Mouse (Mus musculus): ENCODE results near the gene Vav3. TPM values are rescaled to one million over a fixed set of nuclear protein-coding genes. Genes with fewer than 3 reads are reported as not detected.
"Not testable (repeated sequence)": the region's sequence is repeated elsewhere in the genome, so short reads cannot be mapped to it uniquely, and the experiment has no call there.

Gene Vav3
- polyA plus RNA-seq, 1 experiment from 2014 or later, result 25.6 TPM

DNA sequence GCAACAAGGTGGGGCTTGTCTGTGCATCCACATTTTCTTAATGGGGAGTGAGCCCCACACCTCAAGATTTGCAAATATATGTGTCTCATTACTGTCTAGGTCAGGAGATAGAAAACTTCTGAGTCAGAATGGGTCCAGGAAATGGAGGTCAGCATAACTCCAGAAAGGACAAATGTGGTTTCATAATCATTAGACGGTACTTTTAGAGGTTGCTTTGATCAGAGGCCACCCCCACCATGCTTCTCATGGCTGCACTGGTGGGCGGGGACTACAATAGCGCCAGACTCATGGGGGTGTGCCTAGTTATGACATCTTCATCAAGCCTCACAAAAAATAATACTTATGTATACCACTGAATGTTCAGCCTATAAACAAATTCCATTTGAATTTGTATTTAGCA lies 103.6 kb downstream of the Vav3 start:
- no peak for ATAC-seq (ENCODE audit: low FRiP score)

DNA sequence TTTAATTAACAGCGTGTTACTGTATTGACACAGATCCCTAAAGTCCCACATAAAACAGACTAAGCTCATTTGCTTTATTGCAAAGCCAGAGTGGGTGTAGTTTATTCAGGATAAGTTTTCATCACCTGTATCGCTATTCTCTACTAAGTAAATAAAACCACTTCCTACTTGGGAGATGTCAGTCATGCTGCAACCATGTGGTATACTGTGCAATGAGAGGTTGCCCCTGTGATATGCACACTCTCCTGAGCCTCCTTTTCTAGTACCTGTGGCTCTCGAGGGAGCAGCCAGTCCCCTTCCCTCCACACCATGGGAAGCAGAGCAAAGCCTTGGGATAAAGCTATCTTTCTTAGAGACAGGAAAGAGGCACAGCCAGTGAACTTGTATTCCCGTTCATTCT lies 106.5 kb downstream of the Vav3 start:
- no peak for DNase-seq (ENCODE audit: low spot score)
- H3K9me3 ChIP-seq (ENCODE audit: control insufficient read depth, low read length), result no peaks in the 10 kb centered on the region
- H3K27me3 ChIP-seq (ENCODE audit: control insufficient read depth, insufficient read depth, low read length), result no peaks in the 10 kb centered on the region
- H3K9ac ChIP-seq (ENCODE audit: low read depth, low read length), result no peak overlapping the region
- H3K36me3 ChIP-seq (ENCODE audit: control insufficient read depth, insufficient read depth, low read length), result no peaks in the 10 kb centered on the region
- WGBS, result 75% methylated on average over 4 of the region's 4 CpGs
- H3K4me3 ChIP-seq (ENCODE audit: low read depth, low read length), result no peak overlapping the region
- no peak overlapping the region for H3K4me2 ChIP-seq (replicated peaks; ENCODE audit: low read depth, low read length)
- no peak overlapping the region for H3K27ac ChIP-seq (ENCODE audit: low read depth, low read length)
- no peak for ATAC-seq (ENCODE audit: low FRiP score)
- no peaks in the 10 kb centered on the region for H3K4me1 ChIP-seq (replicated peaks; ENCODE audit: control insufficient read depth, insufficient read depth, low read length)

More for the DNA sequence above, 103.6 kb downstream of the Vav3 start:
- Histone ChIP-seq H3K27ac (ENCODE audit: low read depth, low read length) (no peak overlapping the region), H3K4me2 (replicated peaks; ENCODE audit: low read depth, low read length) (no peak overlapping the region), H3K9me3 (ENCODE audit: control insufficient read depth, low read length) (no peaks in the 10 kb centered on the region), H3K27me3 (ENCODE audit: control insufficient read depth, insufficient read depth, low read length) (no peaks in the 10 kb centered on the region), H3K4me3 (ENCODE audit: low read depth, low read length) (no peak overlapping the region), H3K36me3 (ENCODE audit: control insufficient read depth, insufficient read depth, low read length) (no peaks in the 10 kb centered on the region), H3K4me1 (replicated peaks; ENCODE audit: control insufficient read depth, insufficient read depth, low read length) (no peaks in the 10 kb centered on the region), H3K9ac (ENCODE audit: low read depth, low read length) (no peak overlapping the region)
- WGBS, result 92% methylated on average over 3 of the region's 3 CpGs
- no peak for DNase-seq (ENCODE audit: low spot score)

DNA sequence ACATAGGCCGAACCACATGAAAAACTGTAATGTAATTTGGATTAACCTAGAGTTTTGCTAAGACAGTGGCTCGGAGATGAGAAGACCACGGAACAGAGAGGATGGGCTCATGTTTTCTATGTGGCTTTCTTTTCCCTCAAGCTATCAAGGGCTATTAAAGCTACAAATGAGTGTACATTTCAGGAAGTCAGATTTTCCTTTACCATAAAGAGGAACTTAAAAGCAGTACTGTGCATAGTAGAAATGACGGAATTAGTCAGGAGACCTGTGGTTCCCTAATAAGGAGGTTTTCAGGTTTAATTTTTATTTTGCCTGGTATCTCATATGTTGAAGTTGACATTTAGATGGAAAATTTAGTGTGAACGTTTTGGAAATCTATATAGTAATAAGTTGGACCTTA lies 107.8 kb downstream of the Vav3 start:
- not testable (repeated sequence) for H3K27me3 ChIP-seq (ENCODE audit: control insufficient read depth, insufficient read depth, low read length); H3K36me3 ChIP-seq (ENCODE audit: control insufficient read depth, insufficient read depth, low read length); DNase-seq (ENCODE audit: low spot score); H3K4me2 ChIP-seq (replicated peaks; ENCODE audit: low read depth, low read length); H3K4me1 ChIP-seq (replicated peaks; ENCODE audit: control insufficient read depth, insufficient read depth, low read length); ATAC-seq (ENCODE audit: low FRiP score); H3K9me3 ChIP-seq (ENCODE audit: control insufficient read depth, low read length); H3K9ac ChIP-seq (ENCODE audit: low read depth, low read length); H3K4me3 ChIP-seq (ENCODE audit: low read depth, low read length); H3K27ac ChIP-seq (ENCODE audit: low read depth, low read length)
- 86% methylated on average over 5 of the region's 5 CpGs for WGBS

DNA sequence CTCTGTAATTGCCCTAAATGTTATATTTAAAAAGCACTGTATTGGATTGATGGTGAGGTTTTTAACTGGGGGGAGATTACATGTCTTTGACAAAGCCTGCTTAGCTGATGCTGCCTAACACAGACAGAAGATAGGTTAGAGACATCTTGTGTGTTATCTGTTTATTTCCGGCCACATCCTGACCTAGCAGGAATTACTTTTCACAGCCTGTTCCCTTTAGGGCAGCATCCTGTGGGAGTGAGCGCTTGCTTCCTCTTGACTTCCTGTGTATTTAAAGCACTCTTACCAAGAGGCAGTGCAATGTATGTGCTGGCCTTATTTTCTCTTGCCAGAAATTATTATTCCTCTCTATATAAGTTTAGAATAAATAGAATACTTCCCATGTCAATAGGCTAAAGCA lies 111.5 kb downstream of the Vav3 start:
- Histone ChIP-seq H3K9ac (ENCODE audit: low read depth, low read length) (no peak overlapping the region), H3K4me2 (replicated peaks; ENCODE audit: low read depth, low read length) (no peak overlapping the region), H3K4me1 (replicated peaks; ENCODE audit: control insufficient read depth, insufficient read depth, low read length) (no peaks in the 10 kb centered on the region), H3K9me3 (ENCODE audit: control insufficient read depth, low read length) (no peaks in the 10 kb centered on the region), H3K4me3 (ENCODE audit: low read depth, low read length) (no peak overlapping the region), H3K27ac (ENCODE audit: low read depth, low read length) (no peak overlapping the region), H3K36me3 (ENCODE audit: control insufficient read depth, insufficient read depth, low read length) (no peaks in the 10 kb centered on the region), H3K27me3 (ENCODE audit: control insufficient read depth, insufficient read depth, low read length) (no peaks in the 10 kb centered on the region)
- ATAC-seq (ENCODE audit: low FRiP score) (no peak), DNase-seq (ENCODE audit: low spot score) (no peak)
- WGBS, result 86% methylated on average over 2 of the region's 2 CpGs

DNA sequence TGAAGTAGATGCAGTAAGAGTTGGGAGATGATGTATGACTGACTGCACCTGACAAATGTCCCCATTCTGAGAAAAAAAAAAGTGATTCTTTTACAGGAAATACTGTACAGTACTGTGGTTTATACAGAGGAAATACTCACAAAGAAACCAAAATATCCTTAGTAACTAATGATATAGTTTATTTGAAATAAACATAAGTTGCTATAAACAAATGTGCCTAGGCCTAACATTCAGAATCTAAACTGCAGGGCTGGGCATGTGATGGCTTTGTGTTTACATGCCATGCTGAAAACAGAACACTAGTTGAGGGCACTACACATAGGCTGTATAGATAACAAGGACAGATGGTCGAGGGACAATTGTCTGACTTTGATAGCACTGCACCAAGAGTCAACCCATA lies 114.2 kb downstream of the Vav3 start:
- Histone ChIP-seq H3K9ac (ENCODE audit: low read depth, low read length) (no peak overlapping the region), H3K9me3 (ENCODE audit: control insufficient read depth, low read length) (no peaks in the 10 kb centered on the region), H3K4me2 (replicated peaks; ENCODE audit: low read depth, low read length) (no peak overlapping the region), H3K27ac (ENCODE audit: low read depth, low read length) (no peak overlapping the region), H3K36me3 (ENCODE audit: control insufficient read depth, insufficient read depth, low read length) (no peaks in the 10 kb centered on the region), H3K4me3 (ENCODE audit: low read depth, low read length) (no peak overlapping the region), H3K27me3 (ENCODE audit: control insufficient read depth, insufficient read depth, low read length) (no peaks in the 10 kb centered on the region), H3K4me1 (replicated peaks; ENCODE audit: control insufficient read depth, insufficient read depth, low read length) (no peaks in the 10 kb centered on the region)
- no peak for DNase-seq (ENCODE audit: low spot score)
- WGBS, result 81% methylated on average over 1 of the region's 1 CpGs
- ATAC-seq (ENCODE audit: low FRiP score), result no peak

DNA sequence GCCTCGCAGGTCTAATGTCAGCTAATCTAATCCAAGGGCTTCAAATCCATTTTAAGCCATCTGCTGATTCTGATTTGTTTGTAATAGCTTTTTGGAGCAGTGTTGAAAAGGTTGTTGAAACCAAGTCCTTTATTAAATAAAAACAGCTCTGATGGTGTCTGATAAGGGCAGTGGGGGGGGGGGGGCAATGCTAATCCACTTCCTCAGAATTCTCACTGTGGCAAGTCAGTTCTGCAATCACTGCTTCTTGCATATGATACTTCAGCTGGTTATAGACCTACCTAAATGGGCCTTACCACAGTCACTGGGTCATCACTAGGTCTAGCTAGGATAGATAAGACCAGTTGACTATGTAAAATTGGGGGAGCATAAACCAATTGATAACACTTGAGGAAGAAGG lies 115.9 kb downstream of the Vav3 start:
- H3K27me3 ChIP-seq (ENCODE audit: control insufficient read depth, insufficient read depth, low read length), result no peaks in the 10 kb centered on the region
- 89% methylated on average over 1 of the region's 1 CpGs for WGBS
- no peak overlapping the region for H3K4me3 ChIP-seq (ENCODE audit: low read depth, low read length)
- no peaks in the 10 kb centered on the region for H3K36me3 ChIP-seq (ENCODE audit: control insufficient read depth, insufficient read depth, low read length)
- no peak overlapping the region for H3K4me2 ChIP-seq (replicated peaks; ENCODE audit: low read depth, low read length)
- no peak for DNase-seq (ENCODE audit: low spot score)
- no peaks in the 10 kb centered on the region for H3K9me3 ChIP-seq (ENCODE audit: control insufficient read depth, low read length)
- no peaks in the 10 kb centered on the region for H3K4me1 ChIP-seq (replicated peaks; ENCODE audit: control insufficient read depth, insufficient read depth, low read length)
- no peak overlapping the region for H3K9ac ChIP-seq (ENCODE audit: low read depth, low read length)
- no peak overlapping the region for H3K27ac ChIP-seq (ENCODE audit: low read depth, low read length)
- ATAC-seq (ENCODE audit: low FRiP score), result no peak

DNA sequence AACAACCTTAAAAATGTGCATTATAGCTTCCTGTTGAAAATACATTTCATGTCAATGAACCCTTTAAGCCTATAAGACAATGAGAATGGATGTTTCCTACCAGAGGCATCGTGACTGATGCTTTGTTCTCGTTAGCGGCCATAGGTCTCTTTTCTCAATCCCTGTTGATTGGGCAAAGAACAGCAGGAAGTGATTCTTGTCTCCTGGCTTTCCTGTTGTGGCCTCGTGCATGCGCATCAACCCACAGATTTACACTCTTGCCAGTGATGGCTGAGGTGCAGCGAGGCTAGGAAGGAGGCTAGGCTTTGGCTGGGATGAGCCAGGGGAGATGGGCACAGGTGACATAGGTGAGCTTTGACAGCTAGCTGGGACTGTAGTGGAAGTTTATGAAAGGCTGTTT lies 123.2 kb downstream of the Vav3 start:
- Histone ChIP-seq H3K4me2 (replicated peaks; ENCODE audit: low read depth, low read length) (no peak overlapping the region), H3K27me3 (ENCODE audit: control insufficient read depth, insufficient read depth, low read length) (no peaks in the 10 kb centered on the region), H3K9me3 (ENCODE audit: control insufficient read depth, low read length) (no peaks in the 10 kb centered on the region), H3K36me3 (ENCODE audit: control insufficient read depth, insufficient read depth, low read length) (no peaks in the 10 kb centered on the region), H3K4me1 (replicated peaks; ENCODE audit: control insufficient read depth, insufficient read depth, low read length) (no peaks in the 10 kb centered on the region), H3K27ac (ENCODE audit: low read depth, low read length) (no peak overlapping the region), H3K9ac (ENCODE audit: low read depth, low read length) (no peak overlapping the region), H3K4me3 (ENCODE audit: low read depth, low read length) (no peak overlapping the region)
- ATAC-seq (ENCODE audit: low FRiP score) (no peak), DNase-seq (ENCODE audit: low spot score) (no peak)
- WGBS, result 83% methylated on average over 6 of the region's 6 CpGs

DNA sequence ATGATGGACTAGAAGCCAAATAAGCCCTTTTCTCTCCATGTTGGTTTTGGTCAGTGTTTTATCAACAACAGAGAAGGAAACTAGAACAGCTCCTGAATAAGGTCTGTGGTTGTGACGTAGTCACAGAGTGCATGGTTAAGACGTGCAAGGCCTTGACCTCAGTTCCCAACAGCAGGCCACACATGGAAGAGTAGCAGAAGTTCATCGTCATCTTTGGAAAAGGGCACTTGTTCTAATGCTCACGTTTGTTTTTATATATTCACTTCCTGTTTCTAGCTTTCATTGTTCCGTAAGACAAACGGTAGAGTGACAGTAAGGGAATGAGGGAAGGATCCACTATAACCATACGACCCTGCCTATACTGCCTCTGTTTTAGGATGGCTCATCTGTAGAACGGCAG lies 124.1 kb downstream of the Vav3 start:
- 83% methylated on average over 8 of the region's 8 CpGs for WGBS
- no peak overlapping the region for H3K4me2 ChIP-seq (replicated peaks; ENCODE audit: low read depth, low read length)
- ATAC-seq (ENCODE audit: low FRiP score), result no peak
- no peaks in the 10 kb centered on the region for H3K27me3 ChIP-seq (ENCODE audit: control insufficient read depth, insufficient read depth, low read length)
- H3K4me3 ChIP-seq (ENCODE audit: low read depth, low read length), result no peak overlapping the region
- no peaks in the 10 kb centered on the region for H3K9me3 ChIP-seq (ENCODE audit: control insufficient read depth, low read length)
- H3K9ac ChIP-seq (ENCODE audit: low read depth, low read length), result no peak overlapping the region
- DNase-seq (ENCODE audit: low spot score), result no peak
- no peaks in the 10 kb centered on the region for H3K36me3 ChIP-seq (ENCODE audit: control insufficient read depth, insufficient read depth, low read length)
- no peak overlapping the region for H3K27ac ChIP-seq (ENCODE audit: low read depth, low read length)
- no peaks in the 10 kb centered on the region for H3K4me1 ChIP-seq (replicated peaks; ENCODE audit: control insufficient read depth, insufficient read depth, low read length)

DNA sequence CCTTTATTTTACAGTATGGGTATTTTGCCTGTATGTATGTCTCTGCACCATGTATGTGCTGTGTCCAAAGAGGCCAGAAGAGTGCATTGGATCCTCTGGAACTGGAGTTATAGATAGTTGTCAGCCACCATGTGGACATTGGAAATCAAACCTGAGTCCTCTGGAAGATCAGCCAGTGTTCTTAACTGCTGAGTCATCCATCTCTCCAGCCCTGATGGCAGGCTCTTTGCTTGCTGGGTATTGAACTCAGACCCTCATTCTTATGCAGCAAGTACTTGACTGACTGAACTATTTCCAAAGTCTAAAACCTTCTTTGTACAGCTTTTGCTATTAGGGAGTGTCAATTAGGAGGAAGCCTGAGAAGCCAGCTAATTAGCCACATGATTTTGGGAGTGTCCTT lies 126.1 kb downstream of the Vav3 start:
- Histone ChIP-seq H3K36me3 (ENCODE audit: control insufficient read depth, insufficient read depth, low read length) (no peaks in the 10 kb centered on the region), H3K27ac (ENCODE audit: low read depth, low read length) (no peak overlapping the region), H3K27me3 (ENCODE audit: control insufficient read depth, insufficient read depth, low read length) (no peaks in the 10 kb centered on the region), H3K9ac (ENCODE audit: low read depth, low read length) (no peak overlapping the region), H3K9me3 (ENCODE audit: control insufficient read depth, low read length) (no peaks in the 10 kb centered on the region), H3K4me3 (ENCODE audit: low read depth, low read length) (no peak overlapping the region), H3K4me2 (replicated peaks; ENCODE audit: low read depth, low read length) (no peak overlapping the region), H3K4me1 (replicated peaks; ENCODE audit: control insufficient read depth, insufficient read depth, low read length) (no peaks in the 10 kb centered on the region)
- DNase-seq (ENCODE audit: low spot score) (no peak), ATAC-seq (ENCODE audit: low FRiP score) (no peak)

Data from hindbrain, embryonic 11.5 days (tissue).